Mouse (Mus musculus) erythroblast, embryonic 14.5 days (primary cell): Measurements from ENCODE around the gene Etfa.

Experiments used
- GATA1 ChIP-seq: IDR thresholded peaks from 2 replicates; pipeline ENCODE4 v1.6.1; 2012; ENCODE audit warnings: low read length, inconsistent platforms, mixed read lengths
- TAL1 ChIP-seq: IDR thresholded peaks from 3 replicates; pipeline ENCODE4 v1.6.1; 2012; ENCODE audit warnings: low read length, inconsistent platforms, mixed read lengths

DNA sequence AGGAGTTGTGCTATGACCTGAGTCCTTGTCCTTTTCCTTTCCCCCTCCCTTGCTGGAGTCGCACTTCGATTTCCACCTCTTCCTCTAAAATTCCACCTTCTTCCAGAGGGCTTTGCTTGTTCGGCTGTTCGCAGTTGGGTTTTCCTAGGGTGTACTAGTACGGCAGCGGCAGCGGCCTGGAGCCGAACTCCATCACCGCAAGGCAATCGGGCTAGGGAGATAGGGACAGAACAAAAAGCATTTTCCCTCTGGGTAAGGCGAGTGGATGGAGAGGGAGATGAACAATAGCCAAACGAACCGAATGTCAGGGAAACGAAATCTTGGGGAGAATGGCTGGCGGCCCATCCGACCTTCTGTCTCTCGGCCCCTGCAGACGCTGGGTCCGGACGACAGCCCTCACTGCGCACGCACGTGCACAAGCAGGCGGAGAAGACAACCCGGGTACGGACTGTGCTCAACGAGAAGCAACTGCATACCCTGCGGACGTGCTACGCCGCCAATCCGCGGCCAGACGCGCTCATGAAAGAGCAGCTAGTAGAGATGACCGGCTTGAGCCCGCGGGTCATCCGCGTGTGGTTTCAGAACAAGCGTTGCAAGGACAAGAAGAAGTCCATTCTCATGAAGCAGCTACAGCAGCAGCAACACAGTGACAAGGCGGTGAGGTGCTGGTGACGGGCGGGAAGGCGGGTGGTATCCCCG, 31.8 kb upstream of the Etfa start:
- TF ChIP-seq TAL1 (no peak), GATA1 (no peak)
